Mouse (Mus musculus): ENCODE measurements around the gene Arhgap5.
"Not testable (repeated sequence)": the region's sequence is repeated elsewhere in the genome, so short reads cannot be mapped to it uniquely, and the experiment has no call there.

Gene Arhgap5

DNA sequence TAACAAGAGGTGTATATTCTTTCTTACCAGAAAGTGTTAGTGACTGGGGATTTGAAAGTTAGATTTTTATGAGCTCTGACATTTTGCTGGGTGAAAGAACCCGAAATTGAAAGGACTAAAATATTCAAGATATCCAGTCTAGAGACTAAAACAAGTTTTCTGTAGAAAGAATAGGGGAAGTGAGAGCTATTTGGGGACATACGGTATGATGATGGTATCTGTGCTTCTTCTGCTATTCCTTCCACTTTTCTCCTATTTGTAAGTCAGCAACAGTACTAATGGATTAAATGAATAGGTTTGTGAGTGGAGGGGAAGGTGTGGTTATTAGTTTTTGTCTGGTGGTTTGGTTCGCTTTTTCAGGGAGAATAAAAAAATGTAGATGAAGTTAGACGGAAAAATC is 37.5 kb downstream of the Arhgap5 start:
- no peak for DNase-seq (ENCODE audit: low read depth)

DNA sequence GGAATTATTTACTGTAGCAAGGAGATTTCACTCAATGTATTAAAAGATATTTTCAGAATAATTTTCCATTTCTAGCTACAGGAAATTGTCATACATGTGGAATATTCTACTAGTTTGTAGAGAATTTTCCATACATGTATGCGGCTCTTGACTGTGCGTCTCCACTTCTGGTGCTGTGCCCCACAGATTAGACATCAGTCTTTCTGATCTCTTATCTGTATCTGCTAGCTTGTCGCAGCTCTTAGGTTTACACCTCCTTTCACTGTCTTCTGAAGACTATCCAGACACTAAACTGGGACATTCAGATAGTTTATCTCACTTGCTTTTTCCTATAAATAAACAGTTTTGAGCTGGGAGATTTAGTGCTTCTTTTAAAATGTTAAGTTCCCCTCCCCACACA is 40.8 kb downstream of the Arhgap5 start:
- no peak for DNase-seq (ENCODE audit: low read depth)

DNA sequence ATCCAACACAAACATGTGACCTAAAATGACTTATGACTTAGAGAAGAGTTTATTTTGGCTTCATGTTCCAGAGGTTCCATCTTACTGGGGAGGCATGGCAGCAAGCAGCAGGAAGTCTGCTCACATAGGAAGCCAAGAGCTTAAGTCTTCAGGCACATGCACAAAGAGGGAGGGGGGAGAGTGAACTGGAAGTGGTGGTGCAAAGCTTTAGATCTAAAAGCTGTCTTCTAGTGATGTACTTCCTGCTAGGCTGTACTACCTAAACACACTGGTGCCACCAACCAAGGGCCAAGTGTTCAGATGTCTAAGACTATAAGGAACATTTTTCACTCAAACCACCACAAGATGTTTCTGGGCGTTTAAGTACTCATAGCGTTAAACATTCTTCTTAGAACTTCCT is 48.3 kb downstream of the Arhgap5 start:
- DNase-seq (ENCODE audit: low read depth): no peak

DNA sequence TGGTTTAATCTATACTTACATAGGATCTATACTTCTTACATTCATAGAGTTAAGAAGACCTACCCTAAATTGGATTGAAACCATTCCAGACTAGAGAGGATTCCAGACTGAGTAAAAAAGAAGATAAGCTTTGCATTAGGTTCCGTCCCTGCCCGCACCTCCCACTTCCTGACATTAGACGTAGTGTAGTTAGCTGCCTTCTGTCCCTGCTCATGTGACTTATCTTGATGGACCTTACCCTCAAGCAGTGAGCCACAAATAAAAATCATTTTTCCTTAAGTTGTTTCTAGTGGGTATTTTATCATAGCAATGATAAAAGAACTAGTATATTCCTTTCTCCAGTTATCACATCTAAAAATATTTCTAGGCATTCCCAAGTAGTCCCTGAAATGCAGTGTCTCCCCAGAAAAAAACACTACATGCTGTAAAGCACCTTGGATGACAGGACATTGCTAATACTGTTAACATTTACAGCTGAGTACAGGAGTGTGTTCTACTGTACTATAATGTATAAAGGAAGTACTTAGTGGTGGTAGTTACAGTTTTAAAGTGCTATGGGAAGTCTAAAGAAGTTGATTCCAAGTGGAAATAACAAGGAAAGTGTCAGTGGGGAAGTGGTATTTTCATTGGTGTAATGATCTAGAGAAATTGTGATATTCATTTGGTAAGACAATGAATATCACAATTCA is 51.6 kb downstream of the Arhgap5 start:
- no peak for DNase-seq (ENCODE audit: low read depth)

DNA sequence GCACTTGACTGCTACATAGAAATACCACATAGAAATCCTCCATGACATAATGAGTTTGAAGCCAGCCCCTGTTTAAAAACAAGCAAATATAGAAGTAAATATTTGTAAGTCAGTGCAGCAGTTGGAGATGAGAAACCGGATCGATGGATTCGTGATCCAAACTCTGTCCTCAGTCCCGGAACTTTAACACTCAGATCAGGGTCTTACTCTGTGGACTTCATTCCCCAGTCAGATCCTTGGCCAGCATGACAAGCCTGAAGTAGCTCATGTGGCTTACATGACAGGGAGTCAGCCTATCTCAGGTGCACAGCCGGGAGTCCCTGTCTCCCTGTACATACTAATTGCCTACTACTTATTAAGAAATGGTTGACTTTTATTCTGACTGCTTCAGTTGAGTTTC is 61.9 kb downstream of the Arhgap5 start:
- no peak for DNase-seq (ENCODE audit: low read depth)

DNA sequence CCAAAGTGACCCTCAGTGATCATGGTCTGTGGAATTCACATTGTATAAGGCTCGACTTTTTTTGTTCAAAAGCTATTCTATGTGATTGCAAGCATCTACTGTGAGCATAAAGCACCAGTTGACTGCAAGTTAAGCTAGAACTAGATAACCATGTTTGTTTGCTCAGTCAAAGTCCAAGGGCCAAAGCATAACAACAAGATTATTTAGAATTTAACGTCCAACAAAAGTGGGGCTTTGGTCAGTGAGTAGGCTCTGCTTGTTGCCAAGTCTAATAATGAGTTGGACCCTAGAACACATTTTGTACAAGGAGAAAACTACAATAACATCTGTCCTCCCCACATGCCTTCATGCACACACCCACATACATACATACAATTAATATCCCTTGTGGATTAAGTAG is 69.6 kb downstream of the Arhgap5 start:
- no peak for DNase-seq (ENCODE audit: low read depth)

DNA sequence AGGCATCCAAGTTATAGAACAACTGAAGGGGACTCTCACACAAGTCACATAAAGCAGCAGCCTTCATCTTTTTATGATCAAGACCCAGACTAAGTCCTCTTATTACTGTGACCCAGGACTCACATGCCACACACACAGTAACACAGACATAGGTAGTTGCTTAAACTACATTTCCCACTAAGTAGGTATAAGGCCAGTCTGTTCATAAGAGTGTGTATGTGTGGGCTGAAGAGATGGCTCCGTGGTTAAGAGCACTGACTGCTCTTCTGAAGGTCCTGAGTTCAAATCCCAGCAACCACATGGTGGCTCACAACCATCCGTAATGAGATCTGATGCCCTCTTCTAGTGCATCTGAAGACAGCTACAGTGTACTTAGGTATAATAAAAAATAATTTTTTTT is 82.7 kb downstream of the Arhgap5 start:
- DNase-seq (ENCODE audit: low read depth): not testable (repeated sequence)

DNA sequence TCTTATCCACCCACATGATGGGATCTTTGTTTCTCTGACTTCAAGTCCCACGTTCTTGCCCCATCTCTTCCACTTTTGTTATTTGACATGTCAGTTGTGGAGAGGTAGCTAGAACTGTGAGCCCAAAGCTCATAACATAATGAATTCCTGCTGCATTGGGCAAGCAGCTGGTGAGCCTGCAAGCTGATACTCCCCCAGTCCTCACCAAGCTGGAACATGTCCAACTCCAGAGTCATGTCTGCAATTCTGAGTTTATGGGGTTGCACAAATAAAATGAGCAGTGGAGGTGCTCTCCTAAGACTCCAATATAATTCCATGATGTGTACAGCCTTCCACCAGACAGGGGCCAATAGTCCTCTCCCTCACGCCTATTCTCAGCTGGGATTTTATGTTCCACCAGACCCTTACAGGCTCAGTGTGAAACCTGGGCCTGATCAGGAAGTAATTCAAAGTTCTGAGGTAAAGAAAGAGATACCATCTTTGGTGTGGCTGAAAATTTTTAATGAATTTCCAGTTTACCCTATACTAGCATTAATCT is 83.8 kb downstream of the Arhgap5 start:
- peak; percentile 22 for DNase-seq (ENCODE audit: low read depth)

DNA sequence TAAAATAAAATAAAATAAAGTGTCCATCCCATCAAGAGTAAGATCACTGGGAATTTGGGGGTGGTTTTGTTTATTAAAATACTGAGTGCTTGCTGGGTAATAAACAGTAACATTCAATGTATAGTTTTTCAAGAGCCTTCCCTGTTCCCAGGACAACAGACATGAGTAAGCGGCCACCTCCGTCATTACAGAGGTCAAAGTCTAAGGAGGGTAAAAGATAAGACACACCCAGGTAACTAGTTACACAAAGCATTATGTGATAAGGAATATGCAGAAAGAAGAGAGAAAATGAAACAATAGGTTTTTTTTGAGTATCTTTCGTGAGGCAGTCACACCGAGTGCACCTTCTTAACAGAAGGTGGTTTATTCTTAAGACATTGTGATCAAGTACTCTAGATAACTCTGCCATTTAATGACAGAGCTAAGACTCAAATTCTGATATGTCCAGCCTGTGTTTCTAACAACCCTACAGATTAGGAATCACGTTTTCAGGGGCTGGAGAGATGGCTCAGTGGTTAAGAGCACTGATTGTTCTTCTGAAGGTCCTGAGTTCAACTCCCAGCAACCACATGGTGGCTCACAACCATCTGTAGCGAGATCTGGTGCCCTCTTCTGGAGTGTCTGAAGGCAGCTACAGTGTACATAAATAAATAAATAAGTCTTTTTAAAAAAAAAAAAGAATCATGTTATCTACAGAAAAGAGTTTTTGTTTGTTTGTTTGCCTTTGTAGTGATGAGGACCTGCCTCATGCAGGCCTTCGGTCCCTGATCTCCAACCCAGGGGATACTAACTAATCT is 91.8 kb downstream of the Arhgap5 start:
- DNase-seq (ENCODE audit: low read depth): no peak

DNA sequence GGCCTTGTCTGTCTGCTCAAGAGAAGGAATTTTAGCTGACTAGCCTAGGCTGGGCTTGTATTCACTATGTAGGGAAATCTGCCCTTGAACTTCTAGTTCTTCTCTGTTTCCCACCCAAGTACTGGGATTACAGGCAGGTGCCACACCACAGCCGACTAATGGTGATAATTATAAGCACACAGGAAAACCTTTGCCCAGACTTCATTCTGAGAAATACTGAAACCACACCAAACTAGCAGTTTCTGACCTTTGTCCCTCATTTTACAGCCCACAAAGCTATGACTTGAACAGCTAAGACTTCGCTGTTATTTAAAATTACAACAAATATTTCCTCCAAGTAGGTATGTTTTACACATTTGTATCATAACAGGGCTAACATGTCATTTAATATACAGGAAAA is 98.7 kb downstream of the Arhgap5 start:
- DNase-seq (ENCODE audit: low read depth): no peak

DNA sequence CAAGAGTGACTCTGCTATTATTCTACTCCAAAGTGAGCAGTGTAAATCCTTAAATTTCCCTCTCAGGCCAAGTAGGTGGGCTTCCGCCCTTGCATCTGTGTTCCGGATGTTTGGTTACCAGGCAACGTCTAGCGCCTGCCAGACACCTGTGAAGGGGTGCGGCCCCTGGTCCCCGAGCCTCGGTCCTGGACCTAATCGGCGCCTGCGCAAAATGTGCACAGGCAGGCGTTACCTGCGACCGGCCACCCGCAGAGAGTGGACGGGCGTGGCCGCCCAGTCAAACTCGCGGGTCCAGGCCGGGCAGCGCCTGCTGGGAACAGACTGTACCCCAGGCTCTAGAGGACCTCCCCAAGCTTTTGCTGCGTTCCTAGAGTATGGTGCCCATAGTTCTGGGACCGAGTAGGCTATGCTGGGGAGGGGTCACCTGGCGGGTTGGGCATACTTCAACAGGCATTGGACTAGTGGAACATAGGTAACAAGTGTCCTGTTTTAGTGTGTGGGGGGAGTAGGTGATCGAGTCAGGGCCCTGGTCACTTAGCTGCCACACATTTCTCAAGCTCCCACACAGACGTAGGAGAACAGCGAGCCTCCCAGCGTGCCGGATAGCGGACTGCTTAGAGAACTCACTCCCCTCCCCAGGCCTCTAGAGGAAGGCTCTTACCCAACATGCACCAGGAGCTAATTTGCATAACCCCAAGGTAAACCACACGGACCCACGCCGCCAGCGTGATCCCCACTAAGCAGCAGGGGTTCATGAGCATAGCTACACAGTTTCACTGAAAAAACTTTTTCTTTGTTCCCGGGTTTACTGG is 99.3 kb downstream of the Arhgap5 start:
- peak; percentile 80 for DNase-seq (ENCODE audit: low read depth)

DNA sequence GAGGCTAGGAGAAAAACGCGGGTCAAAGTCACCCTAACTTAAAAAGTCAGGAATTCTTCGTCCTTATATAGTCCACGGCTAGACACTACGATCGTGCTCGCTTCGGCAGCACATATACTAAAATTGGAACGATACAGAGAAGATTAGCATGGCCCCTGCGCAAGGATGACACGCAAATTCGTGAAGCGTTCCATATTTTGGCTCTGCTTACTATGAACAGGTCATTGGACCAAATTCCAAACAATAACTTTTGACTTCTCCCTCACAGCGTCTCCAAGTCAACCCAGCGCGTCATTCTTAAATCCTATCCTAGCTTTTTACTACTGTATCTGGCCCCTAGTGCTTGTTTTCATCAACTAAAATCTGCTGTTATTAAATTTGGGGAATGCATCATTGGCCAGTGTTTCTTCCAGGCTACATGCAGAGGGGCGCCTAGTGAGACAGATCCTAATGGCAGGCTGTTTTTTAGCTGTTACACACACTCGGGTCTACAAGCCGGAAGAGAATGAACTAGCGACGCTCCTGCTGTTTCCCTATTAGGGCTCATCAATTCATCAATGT is 100.0 kb downstream of the Arhgap5 start:
- peak; percentile 52 for DNase-seq (ENCODE audit: low read depth)

DNA sequence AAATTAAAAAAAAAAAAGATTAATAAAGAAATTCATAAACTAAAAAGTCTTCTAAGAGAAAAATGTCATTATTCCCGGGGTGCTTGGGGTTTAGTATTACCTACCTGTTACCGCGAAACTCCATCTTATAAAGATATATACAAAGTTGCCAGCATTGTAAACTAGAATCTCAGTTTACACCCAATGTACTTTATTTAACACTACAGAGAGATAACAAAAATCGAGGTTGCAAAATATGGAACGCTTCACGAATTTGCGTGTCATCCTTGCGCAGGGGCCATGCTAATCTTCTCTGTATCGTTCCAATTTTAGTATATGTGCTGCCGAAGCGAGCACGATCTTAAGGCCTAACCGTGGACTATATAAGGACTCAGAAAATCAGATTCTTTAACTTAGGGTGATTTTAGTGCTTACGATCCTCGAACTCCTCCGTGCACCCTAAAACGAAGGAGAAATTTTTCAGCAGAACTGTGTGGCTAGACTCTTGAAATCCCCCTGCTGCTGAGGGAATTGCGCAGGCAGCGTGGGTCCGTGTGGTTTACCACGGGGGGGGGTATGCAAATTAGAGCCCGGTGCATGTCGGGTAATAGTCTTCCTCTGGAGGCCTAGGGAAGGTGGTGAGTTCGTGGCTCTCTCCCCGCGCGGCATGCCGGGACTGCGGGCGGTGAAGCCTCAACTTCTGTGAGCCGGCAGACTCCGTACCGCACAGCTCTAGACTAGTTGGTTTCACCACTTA is 100.7 kb downstream of the Arhgap5 start:
- peak; percentile 72 for DNase-seq (ENCODE audit: low read depth)

DNA sequence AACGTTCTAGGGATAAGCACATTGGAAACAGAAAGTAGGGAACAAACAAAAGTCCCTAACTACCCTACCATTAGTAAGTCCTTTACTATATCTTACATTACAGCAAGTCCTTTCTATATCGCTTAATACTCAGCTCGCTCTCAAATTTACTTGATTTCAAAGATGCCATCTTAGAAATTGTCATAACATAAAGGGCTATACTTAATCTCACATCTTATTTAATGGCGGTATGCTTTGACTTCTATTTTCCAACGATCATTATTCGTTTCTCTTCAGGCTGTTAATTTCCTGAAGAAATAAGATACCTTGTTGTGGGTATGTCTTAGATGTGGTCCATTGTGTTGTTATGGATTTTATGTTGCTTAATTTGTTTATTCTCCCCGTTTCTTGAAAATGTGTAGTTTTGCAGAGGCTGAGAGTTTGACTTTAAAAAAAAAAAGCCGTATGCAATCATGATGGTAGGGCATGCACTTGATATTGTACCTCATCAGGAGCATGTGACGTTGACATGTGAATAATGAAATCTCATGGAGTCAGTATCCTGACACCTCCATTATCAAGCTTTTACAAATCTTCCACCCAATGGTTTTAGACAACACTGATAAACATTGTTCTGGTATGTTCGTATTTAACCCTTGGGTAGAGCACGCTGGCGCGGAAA is 101.3 kb downstream of the Arhgap5 start:
- no peak for DNase-seq (ENCODE audit: low read depth)

DNA sequence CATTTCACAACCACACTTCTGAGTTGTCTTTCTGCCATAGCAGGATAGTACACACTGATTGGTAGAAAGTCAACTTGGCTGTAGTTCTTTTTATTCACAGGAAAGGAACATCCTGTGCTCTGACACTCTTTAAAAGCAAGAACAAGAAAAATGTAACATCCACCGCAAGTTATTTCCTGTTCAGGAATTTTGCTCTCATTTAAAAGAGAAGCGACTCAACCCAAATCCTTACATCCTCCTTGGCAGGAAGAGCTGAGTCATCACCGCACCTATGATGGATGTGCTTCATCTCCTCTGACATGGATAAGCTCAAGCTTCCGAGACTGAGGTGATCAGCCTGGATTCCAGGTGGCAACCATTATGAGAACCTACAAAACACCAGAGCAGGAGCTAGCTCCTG is 103.6 kb downstream of the Arhgap5 start:
- no peak for DNase-seq (ENCODE audit: low read depth)

DNA sequence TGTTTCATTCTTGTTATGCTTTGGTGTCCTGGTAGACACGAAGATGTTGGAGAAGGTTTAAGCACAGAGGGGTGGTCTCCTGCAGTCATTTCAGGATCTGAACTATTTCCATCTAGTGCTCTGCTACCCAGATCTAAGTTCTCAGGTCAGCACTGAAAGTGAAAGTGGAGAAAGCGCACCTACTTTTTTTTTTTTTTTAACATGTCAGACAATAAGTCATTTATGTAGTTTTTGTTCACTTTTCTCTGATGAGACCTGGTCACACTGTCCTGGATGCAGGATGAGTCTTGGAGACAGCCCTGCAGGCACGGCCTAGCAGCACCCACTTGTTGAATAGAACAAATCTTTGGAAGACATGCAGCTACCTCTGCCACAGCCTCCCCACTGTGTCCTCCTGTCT is 111.9 kb downstream of the Arhgap5 start:
- no peak for DNase-seq (ENCODE audit: low read depth)

DNA sequence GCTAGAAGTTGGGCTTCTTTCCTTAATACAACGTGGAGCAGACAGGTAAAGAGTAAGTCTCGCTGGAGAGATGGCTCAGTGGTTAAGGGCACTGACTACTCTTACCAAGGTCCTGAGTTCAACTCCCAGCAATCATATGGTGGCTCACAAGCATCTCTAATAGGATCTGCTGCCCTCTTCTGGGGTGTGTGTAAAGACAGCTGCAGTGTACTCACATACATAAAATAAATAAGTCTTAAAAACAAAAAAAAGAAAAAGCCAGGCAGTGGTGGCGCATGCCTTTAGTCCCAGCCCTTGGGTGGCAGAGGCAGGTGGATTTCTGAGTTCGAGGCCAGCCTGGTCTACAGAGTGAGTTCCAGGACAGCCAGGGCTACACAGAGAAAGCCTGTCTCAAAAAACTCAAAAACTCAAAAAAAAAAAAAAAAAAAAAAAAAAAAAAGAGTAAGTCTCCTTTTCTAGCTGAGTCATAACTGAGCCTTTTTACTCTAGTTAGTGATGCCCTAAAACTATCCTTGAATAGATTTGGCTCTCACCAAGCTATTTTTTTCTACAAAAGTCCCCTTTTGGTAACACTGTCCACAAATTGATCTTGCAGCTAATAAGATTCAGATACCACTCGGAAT is 114.8 kb downstream of the Arhgap5 start:
- no peak for DNase-seq (ENCODE audit: low read depth)

DNA sequence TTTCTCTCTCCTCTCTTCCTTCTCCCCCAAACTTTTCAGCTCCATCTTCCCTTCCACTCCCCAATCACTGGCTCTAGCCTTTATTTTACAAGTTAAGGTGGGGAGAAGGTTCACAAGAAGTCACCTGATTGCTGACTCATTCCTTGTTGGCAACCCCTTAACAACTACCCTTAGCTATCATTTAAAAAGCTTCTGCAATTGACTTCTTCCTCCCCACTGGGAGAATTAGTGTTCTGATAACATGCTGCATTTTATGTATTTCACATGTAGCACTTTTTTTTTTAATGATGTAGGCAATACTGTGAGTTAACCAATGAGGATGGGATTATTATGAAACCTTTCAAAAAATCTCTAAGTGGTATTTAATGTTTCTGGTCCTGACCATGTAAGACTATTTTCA is 115.9 kb downstream of the Arhgap5 start:
- DNase-seq (ENCODE audit: low read depth): no peak
